Mouse (Mus musculus): ENCODE measurements around the gene Vat1l. TPM values are rescaled to one million over a fixed set of nuclear protein-coding genes. Genes with fewer than 3 reads are reported as not detected.

The Vat1l gene
- polyA plus RNA-seq (2015; fragmentation: Nextera tagmentation; extraction: Ambion mirVana), result 1.1 and 1.2 TPM in 2 replicates

DNA sequence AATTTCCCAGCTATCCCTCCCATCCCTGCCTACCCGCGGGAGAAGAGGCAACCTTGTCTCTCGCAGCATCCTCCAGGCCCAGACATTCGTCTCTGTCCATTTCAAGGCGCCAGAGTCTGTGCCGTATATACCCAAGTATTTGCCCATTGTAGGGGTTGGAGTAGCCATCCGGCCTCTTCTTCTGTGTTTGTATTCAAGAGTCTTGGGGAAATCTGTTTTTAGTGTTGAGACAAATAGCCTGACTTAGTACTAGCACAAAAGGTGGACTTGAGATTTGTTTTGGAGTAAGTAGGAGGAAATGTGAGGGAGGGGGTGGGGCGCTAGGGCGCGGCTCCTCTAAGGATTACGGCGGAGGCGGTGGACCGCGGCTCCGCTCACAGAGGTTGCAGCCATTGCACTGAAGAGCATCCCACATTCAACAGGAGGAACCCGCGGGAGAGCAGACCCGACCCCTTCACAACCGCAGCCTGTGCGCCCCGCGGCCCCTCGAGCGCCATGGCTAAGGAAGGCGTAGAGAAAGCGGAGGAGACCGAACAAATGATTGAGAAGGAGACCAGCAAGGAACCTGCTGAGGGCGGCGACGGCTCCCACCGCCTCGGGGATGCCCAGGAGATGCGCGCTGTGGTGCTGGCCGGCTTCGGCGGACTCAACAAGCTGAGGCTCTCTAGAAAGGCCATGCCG, at the start of gene Vat1l:
Vat1l (plus strand) TSS at position 392 of the 681 bp plus-strand sequence.

DNA sequence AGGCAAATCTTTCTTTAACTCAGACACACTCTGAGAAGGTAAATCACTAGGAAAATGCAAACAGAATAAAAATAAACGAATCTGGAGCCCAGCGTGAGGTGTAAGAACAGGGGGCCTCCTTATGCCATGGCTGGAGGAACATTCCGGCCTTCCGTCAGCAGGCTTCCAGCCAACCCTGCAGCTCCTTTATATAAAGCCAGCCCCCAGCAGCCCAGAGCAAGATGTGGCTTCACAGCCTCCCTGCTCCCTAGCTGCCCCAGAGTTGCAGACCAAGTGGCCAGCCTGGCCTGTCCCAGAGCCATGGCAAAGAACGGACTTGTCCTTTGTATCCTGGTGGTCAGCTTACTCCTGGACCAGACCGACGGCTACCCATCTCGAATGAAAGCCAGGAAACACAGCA, 212.4 kb downstream of the Vat1l start, which contains the start of gene Clec3a:
Clec3a (plus strand) TSS at position 301 of the 400 bp plus-strand sequence.

Other genes with a start within 250 kb of the Vat1l start
- gene Nudt7, start 72.1 kb upstream of the Vat1l start, polyA plus RNA-seq (2015; fragmentation: Nextera tagmentation; extraction: Ambion mirVana), result 12.4 and 15.6 TPM in 2 replicates
- gene Clec3a, start 212.5 kb downstream of the Vat1l start, polyA plus RNA-seq (2015; fragmentation: Nextera tagmentation; extraction: Ambion mirVana), result not detected in 2 replicates
- 5.9 and 6.4 TPM in 2 replicates for gene Wwox, start 234.0 kb downstream of the Vat1l start, polyA plus RNA-seq (2015; fragmentation: Nextera tagmentation; extraction: Ambion mirVana)

All from urinary bladder, postnatal 0 days (tissue).